22 mouse cellular contexts compared by ENCODE assay signal in the genomic region with DNA sequence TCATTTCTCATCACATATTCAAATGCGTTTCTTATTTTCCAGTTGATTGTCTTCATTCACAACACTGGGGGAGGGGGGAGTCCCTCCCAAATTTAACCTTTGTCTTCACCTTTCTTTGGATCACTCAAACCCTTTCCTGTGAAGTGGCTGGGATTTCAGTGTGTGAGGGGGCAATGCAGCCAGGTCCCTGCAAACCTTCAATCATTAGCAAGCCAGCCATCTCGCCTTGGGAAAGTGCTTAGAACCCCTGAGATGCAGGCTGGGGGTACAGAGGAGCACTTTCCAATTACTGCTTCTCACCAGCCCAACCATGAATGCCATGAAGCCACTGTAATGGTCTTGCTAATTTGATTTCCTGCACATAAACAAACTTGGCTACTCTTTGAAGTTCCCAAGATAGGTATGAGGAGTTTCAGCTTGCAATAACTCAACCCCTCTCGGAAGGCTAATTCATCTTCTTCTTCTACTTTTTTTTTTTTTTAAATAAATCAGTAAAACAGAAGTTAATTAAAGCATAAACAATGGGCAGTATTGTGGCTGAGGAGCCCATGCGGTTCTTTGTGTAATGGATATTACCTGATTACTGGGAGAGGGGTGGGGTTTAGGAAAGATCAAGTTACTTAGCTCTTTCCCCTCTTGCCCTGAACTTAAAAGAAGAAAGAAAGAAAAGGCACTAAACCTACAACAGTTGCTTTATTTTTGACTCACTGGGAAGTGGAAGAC.
A peak's percentile ranks its signal among the peaks of the same experiment; 100 is the strongest.
DNase-seq lines count a peak whose midpoint lies in the region; ATAC-seq and TF ChIP-seq lines count a peak whose summit lies in the region.
"Had no signal": no experiment of that assay in that cellular context is flagged by ENCODE, and none has a peak within 500 bp of the region (broad histone marks: within the 10 kb centered on the region; RNA-seq: fewer than 3 reads in every experiment).

No protein-coding gene starts in this region.

- H3K9me3 ChIP-seq in kidney, embryonic 15.5 days (replicated peaks): no peaks in the 10 kb centered on the region
- H3K9me3 ChIP-seq in ES-E14 (ENCODE audit: control insufficient read depth, insufficient read depth, low read depth, low read length): no peaks in the 10 kb centered on the region
- no peaks in the 10 kb centered on the region for H3K9me3 ChIP-seq in limb, embryonic 10.5 days (replicated peaks)
- no peaks in the 10 kb centered on the region for H3K9me3 ChIP-seq in midbrain, embryonic 10.5 days (replicated peaks)
- H3K9me3 ChIP-seq: forebrain, embryonic 13.5 days had no signal

- in situ Hi-C loops in ES-E14 (cut with MboI; ENCODE audit: low sequenced_read_pairs in 2 of 2, unreplicated experiment in 2 of 2): no loop called here

- H3K4me1 ChIP-seq in kidney, embryonic 15.5 days: peaks cover 16% of the 10 kb centered on the region
- peaks cover 1 to 17% of the 10 kb centered on the region in 2 experiments; a peak in 2 of 4 replicates for H3K4me1 ChIP-seq in ES-E14 (ENCODE audit: control insufficient read depth in 2 of 2, insufficient read depth in 2 of 2, low read length in 2 of 2, poor library complexity in 1 of 2)
- peaks cover 51% of the 10 kb centered on the region for H3K4me1 ChIP-seq in limb, embryonic 10.5 days
- H3K4me1 ChIP-seq in midbrain, embryonic 10.5 days: peaks cover 21% of the 10 kb centered on the region

- no peak overlapping the region for H3K4me3 ChIP-seq in kidney, embryonic 15.5 days (replicated peaks)
- no peak overlapping the region for H3K4me3 ChIP-seq in ES-E14 (ENCODE audit: insufficient read depth in 1 of 2, low read depth in 1 of 2, low read length in 2 of 2, poor library complexity in 1 of 2, severe bottlenecking in 1 of 2)
- H3K4me3 ChIP-seq in limb, embryonic 10.5 days: 0 out of 2 replicates have a peak overlapping the region, but pooled peaks have one; percentile 16
- H3K4me3 ChIP-seq in midbrain, embryonic 10.5 days: no peak overlapping the region
- H3K4me3 ChIP-seq: forebrain, embryonic 13.5 days; myocyte had no signal

- 13% methylated on average over 4 of the region's 4 CpGs for WGBS in kidney, embryonic 15.5 days
- 5% methylated on average over 4 of the region's 4 CpGs for WGBS in limb, embryonic 10.5 days
- WGBS in midbrain, embryonic 10.5 days: 10% methylated on average over 4 of the region's 4 CpGs

- peak overlapping the region; percentile 85 for H3K27ac ChIP-seq in kidney, embryonic 15.5 days
- H3K27ac ChIP-seq in ES-E14 (ENCODE audit: insufficient read depth, low read depth, low read length, poor library complexity, severe bottlenecking): peak overlapping the region; percentile 84
- peak overlapping the region; percentile 89 for H3K27ac ChIP-seq in limb, embryonic 10.5 days
- no peak overlapping the region for H3K27ac ChIP-seq in midbrain, embryonic 10.5 days (replicated peaks)
- H3K27ac ChIP-seq: forebrain, embryonic 13.5 days had no signal

- 0 out of 2 replicates have a peak overlapping the region, but pooled peaks have one; percentile 10 for H3K4me2 ChIP-seq in kidney, embryonic 15.5 days
- H3K4me2 ChIP-seq: forebrain, embryonic 13.5 days had no signal

- H3K27me3 ChIP-seq in kidney, embryonic 15.5 days: no peaks in the 10 kb centered on the region
- H3K27me3 ChIP-seq in limb, embryonic 10.5 days (ENCODE audit: low read depth, poor library complexity, severe bottlenecking): no peaks in the 10 kb centered on the region
- H3K27me3 ChIP-seq in midbrain, embryonic 10.5 days (ENCODE audit: low read depth, poor library complexity, severe bottlenecking): no peaks in the 10 kb centered on the region
- H3K27me3 ChIP-seq: forebrain, embryonic 13.5 days; Patski had no signal

- no peak for DNase-seq in kidney, postnatal 25 days
- DNase-seq in ES-E14 (ENCODE audit: low read depth, low spot score): peak; percentile 34
- peak; percentile 27 for DNase-seq in embryo, embryonic 9.5 days (ENCODE audit: extremely low spot score)
- DNase-seq in limb, embryonic 10.5 days (ENCODE audit: low spot score): peak; percentile 56
- no peak for DNase-seq in adrenal gland, adult (ENCODE audit: inconsistent age in 2 of 2, low spot score in 1 of 2)
- no peak for DNase-seq in ovary, postnatal 10 days (ENCODE audit: low spot score)
- no peak for DNase-seq in midbrain, embryonic 10.5 days (ENCODE audit: low spot score)
- DNase-seq: B cell, adult 2 months; cerebellum, adult 8-10 months; gastrocnemius, postnatal 14 days; heart, adult 18-20 months; kidney, postnatal 14 days; liver; lung, postnatal 14 days; midbrain, embryonic 14.5 days; right cerebral cortex, postnatal 25 days; thymus, postnatal 4 days had no signal

- peak; percentile 86 for ATAC-seq in kidney, embryonic 15.5 days (replicated peaks; ENCODE audit: low FRiP score)
- ATAC-seq: forebrain, embryonic 13.5 days; inflammation-experienced regulatory T-cells, adult 6 months; Patski had no signal

- no peaks in the 10 kb centered on the region for H3K36me3 ChIP-seq in kidney, embryonic 15.5 days
- H3K36me3 ChIP-seq in ES-E14 (ENCODE audit: control insufficient read depth, insufficient read depth, low read length, poor library complexity, severe bottlenecking): no peaks in the 10 kb centered on the region
- H3K36me3 ChIP-seq in limb, embryonic 10.5 days: no peaks in the 10 kb centered on the region
- H3K36me3 ChIP-seq in midbrain, embryonic 10.5 days: no peaks in the 10 kb centered on the region

- H3K9ac ChIP-seq in kidney, embryonic 15.5 days: no peak overlapping the region
- no peak overlapping the region for H3K9ac ChIP-seq in ES-E14 (ENCODE audit: insufficient read depth, low read depth, low read length, poor library complexity, severe bottlenecking)
- H3K9ac ChIP-seq: forebrain, embryonic 13.5 days had no signal

TF ChIP-seq in ES-E14, 5 proteins besides CTCF, POLR2A, EP300 and RAD21:
- TF ChIP-seq ZC3H11A (IDR thresholded peaks at IDR 0.05; ENCODE audit: borderline replicate concordance, low read depth, low read length) (no peak), ZNF384 (IDR thresholded peaks at IDR 0.05; ENCODE audit: low read depth, low read length) (no peak), HCFC1 (IDR thresholded peaks at IDR 0.05; ENCODE audit: borderline replicate concordance, insufficient read depth, low read length) (no peak), CHD2 (IDR thresholded peaks at IDR 0.05; ENCODE audit: low read depth, low read length) (no peak), MAFK (IDR thresholded peaks at IDR 0.05; ENCODE audit: insufficient read depth, low read depth, low read length) (no peak)

Comparison
In these comparisons a context has a peak if more than half of its experiments do, and no peak if none do; other contexts are left out.
1. DNase-seq: peak in ES-E14 (single experiment), embryo, embryonic 9.5 days (single experiment) and limb, embryonic 10.5 days (single experiment); none in kidney, postnatal 25 days (0 of 2), adrenal gland, adult (0 of 2), ovary, postnatal 10 days (single experiment) and midbrain, embryonic 10.5 days (single experiment).